Mouse (Mus musculus) neural tube, embryonic 11.5 days (tissue): Measurements from ENCODE around the gene Sp110. TPM values are rescaled to one million over a fixed set of nuclear protein-coding genes. Genes with fewer than 3 reads are reported as not detected.
"Not testable (repeated sequence)": the region's sequence is repeated elsewhere in the genome, so short reads cannot be mapped to it uniquely, and the experiment has no call there.

ENCODE experiments used
- ATAC-seq: fragments of 200-750 bp; cut with Nextera tagmentation; 2 replicates; pipeline ENCODE4 v1.8.0; 2017; ENCODE audit warnings: moderate number of reproducible peaks, mild to moderate bottlenecking, moderate TSS enrichment, moderate library complexity; ENCODE audit not compliant: insufficient read depth, low FRiP score, low TSS enrichment
- DNase-seq: peaks from one replicate; pipeline ENCODE4 v3.0.0-alpha.2; 2015; ENCODE audit warnings: low spot score
- H3K27ac ChIP-seq: fragments of 300-500 bp; sonication (generic); 2 replicates; pipeline ENCODE4 v1.5.1; 2014; ENCODE audit warnings: low read depth, mild to moderate bottlenecking, low read length
- H3K27me3 ChIP-seq: fragments of 300-500 bp; sonication (generic); 2 replicates; pipeline ENCODE4 v1.6.1; 2014; ENCODE audit warnings: mild to moderate bottlenecking, low read length, mixed read lengths; ENCODE audit not compliant: control insufficient read depth, insufficient read depth
- H3K36me3 ChIP-seq: fragments of 300-500 bp; sonication (generic); 2 replicates; pipeline ENCODE4 v1.6.1; 2014; ENCODE audit warnings: mild to moderate bottlenecking, low read length, moderate library complexity, mixed read lengths; ENCODE audit not compliant: control insufficient read depth, insufficient read depth
- H3K4me1 ChIP-seq: fragments of 300-500 bp; sonication (generic); 2 replicates; pipeline ENCODE4 v1.6.1; 2014; ENCODE audit warnings: low read length, mixed read lengths; ENCODE audit not compliant: control insufficient read depth, insufficient read depth
- H3K4me2 ChIP-seq: fragments of 300-500 bp; sonication (generic); 2 replicates; pipeline ENCODE4 v1.6.1; 2014; ENCODE audit warnings: low read depth, mild to moderate bottlenecking, moderate library complexity
- H3K4me3 ChIP-seq: fragments of 300-500 bp; sonication (generic); 2 replicates; pipeline ENCODE4 v1.5.1; 2014; ENCODE audit warnings: low read depth, low read length
- H3K9ac ChIP-seq: fragments of 300-500 bp; sonication (generic); 2 replicates; pipeline ENCODE4 v1.6.1; 2014; ENCODE audit warnings: mild to moderate bottlenecking, low read length
- H3K9me3 ChIP-seq: fragments of 300-500 bp; sonication (generic); 2 replicates; pipeline ENCODE4 v1.6.1; 2016; ENCODE audit warnings: low read length; ENCODE audit not compliant: control insufficient read depth
- WGBS: fragments of 180-500 bp; shearing (Covaris S2); extraction: QIAGEN DNeasy Blood & Tissue Kit; methylation state at CpG from one replicate; pipeline ENCODE4 v1.1.7; 2014; 5-methylcytosine and 5-hydroxymethylcytosine counted together
- polyA plus RNA-seq: library from polyadenylated mRNA; unstranded; fragments of >200 nt; fragmentation: Nextera tagmentation; extraction: Ambion mirVana; gene quantifications from 2 replicates; pipeline ENCODE4 v1.2.1, GENCODE M21; 2014

Sp110 gene
- polyA plus RNA-seq, 1 experiment from 2014 or later, result 0.42 TPM

GRCm38 (mm10) chr1:85604341-85604740, 5.7 kb upstream of the Sp110 start:
- H3K4me3 ChIP-seq, H3K27ac ChIP-seq, H3K9me3 ChIP-seq, H3K36me3 ChIP-seq, H3K27me3 ChIP-seq, H3K9ac ChIP-seq, H3K4me1 ChIP-seq, ATAC-seq, DNase-seq, H3K4me2 ChIP-seq: not testable (repeated sequence)
- no CpG with 5 or more reads among the region's 1 CpGs for WGBS

DNA sequence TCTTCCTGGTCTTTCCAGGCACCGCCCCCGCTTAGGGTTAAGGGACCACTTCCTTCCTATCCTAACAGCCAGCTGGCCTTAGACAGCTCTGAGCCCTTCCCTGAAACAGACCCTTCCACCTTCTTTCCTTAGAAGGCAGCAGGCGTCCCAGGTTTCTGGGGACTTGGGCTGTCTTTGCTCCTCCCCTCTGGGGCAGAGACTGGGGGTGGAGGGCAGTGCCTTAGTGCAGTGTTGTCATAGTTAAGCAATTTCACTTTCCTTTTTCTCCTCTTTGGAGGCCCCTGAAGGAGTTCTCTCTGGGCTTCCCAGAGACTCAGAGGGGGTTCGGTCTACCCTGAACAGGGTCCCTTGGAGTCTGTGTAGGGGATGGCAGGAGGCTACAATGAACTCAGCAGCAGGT, 2.2 kb upstream of the Sp110 start:
- not testable (repeated sequence) for H3K27ac ChIP-seq, H3K4me2 ChIP-seq, H3K4me1 ChIP-seq, H3K36me3 ChIP-seq, DNase-seq, H3K9ac ChIP-seq, H3K9me3 ChIP-seq, ATAC-seq, H3K4me3 ChIP-seq, H3K27me3 ChIP-seq
- WGBS, result 67% methylated on average over 4 of the region's 4 CpGs

- not testable (repeated sequence) for ATAC-seq, H3K4me2 ChIP-seq, H3K4me1 ChIP-seq, H3K27me3 ChIP-seq, H3K36me3 ChIP-seq, H3K4me3 ChIP-seq, DNase-seq, H3K9me3 ChIP-seq, H3K9ac ChIP-seq, H3K27ac ChIP-seq
- WGBS, result no CpG with 5 or more reads among the region's 5 CpGs
These were observed 1.5 kb upstream of the Sp110 start, which contains the start of gene Sp140 for GRCm38 (mm10) chr1:85600078-85600477. Gene Sp140 (plus strand): TSS chr1:85600378.

DNA sequence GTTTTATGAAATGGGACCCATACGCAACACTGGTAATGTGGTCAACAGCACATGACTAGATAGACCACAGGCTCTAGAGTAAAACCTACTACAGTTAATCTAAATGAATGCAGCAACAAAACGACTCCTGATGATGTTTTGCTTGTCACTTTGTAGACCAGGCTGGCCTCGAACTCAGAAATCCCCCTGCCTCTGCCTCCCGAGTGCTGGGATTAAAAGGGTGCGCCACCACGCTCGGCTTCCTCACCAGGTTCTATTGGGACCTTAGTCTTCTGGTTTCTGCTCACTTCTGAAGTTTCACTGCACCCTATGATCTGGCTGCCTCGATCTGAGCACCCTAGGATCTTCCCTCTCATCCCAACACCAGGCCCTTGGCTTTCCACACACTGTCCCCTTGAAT, 6.1 kb downstream of the Sp110 start:
- not testable (repeated sequence) for H3K9me3 ChIP-seq, DNase-seq, H3K4me2 ChIP-seq, H3K4me3 ChIP-seq, ATAC-seq, H3K27ac ChIP-seq, H3K4me1 ChIP-seq, H3K27me3 ChIP-seq, H3K36me3 ChIP-seq, H3K9ac ChIP-seq
- WGBS, result 91% methylated on average over 8 of the region's 8 CpGs

- not testable (repeated sequence) for H3K9ac ChIP-seq, H3K4me2 ChIP-seq, DNase-seq, H3K36me3 ChIP-seq, H3K9me3 ChIP-seq, H3K27me3 ChIP-seq, ATAC-seq, H3K27ac ChIP-seq, H3K4me3 ChIP-seq, H3K4me1 ChIP-seq
- 80% methylated on average over 1 of the region's 2 CpGs for WGBS
These were observed 9.9 kb downstream of the Sp110 start for GRCm38 (mm10) chr1:85588697-85589096.

DNA sequence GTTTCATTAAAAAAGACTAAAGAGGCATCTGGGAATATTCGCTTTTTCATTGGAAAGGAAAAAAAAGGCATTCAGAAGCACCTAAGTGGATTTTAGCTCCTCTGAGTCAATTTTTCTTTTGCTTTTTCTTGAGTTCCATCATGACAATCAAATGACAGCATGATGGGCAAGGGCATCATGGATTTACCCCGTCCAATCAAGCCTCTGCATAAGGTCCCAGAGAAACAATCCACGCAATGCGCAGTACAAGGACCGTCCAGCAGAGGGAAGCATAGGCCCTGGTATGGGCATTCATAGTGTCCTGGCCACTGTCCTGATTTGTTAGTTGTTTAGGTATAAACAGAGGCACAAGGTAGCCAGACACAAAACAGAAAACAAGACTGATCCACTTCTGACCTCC, 17.1 kb downstream of the Sp110 start:
- not testable (repeated sequence) for H3K4me1 ChIP-seq, H3K9ac ChIP-seq, H3K4me2 ChIP-seq, H3K27ac ChIP-seq, H3K27me3 ChIP-seq, H3K4me3 ChIP-seq, ATAC-seq, H3K9me3 ChIP-seq, H3K36me3 ChIP-seq
- DNase-seq, result peak; percentile 7
- 29% methylated on average over 5 of the region's 5 CpGs for WGBS

GRCm38 (mm10) chr1:85580578-85580977, 18.0 kb downstream of the Sp110 start:
- WGBS, result 77% methylated on average over 3 of the region's 3 CpGs
- H3K27me3 ChIP-seq, ATAC-seq, H3K4me2 ChIP-seq, H3K4me3 ChIP-seq, H3K4me1 ChIP-seq, H3K9me3 ChIP-seq, H3K9ac ChIP-seq, H3K36me3 ChIP-seq, H3K27ac ChIP-seq, DNase-seq: not testable (repeated sequence)

DNA sequence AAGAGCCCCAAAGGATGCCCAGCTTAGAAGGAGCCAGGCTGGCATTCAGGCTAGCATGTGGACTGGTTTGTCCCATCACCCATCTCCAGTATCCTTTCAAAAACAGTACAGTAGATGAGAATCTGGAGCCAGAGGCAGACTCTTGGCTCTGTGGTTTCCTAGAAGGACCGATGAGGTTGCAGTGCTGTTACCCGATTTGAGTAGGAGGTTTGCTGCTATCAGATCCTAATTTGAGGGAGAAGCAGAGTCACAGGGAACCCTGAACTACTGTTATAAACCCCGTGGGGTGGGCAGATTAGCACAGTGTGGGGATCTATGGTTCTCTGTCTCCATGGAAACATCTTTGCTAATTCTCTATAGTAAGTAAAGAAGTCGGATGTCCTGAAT, 18.5 kb downstream of the Sp110 start:
- not testable (repeated sequence) for DNase-seq, H3K4me1 ChIP-seq, H3K9me3 ChIP-seq, H3K27ac ChIP-seq, H3K4me2 ChIP-seq, ATAC-seq, H3K36me3 ChIP-seq, H3K9ac ChIP-seq, H3K27me3 ChIP-seq, H3K4me3 ChIP-seq
- WGBS, result 89% methylated on average over 2 of the region's 4 CpGs

DNA sequence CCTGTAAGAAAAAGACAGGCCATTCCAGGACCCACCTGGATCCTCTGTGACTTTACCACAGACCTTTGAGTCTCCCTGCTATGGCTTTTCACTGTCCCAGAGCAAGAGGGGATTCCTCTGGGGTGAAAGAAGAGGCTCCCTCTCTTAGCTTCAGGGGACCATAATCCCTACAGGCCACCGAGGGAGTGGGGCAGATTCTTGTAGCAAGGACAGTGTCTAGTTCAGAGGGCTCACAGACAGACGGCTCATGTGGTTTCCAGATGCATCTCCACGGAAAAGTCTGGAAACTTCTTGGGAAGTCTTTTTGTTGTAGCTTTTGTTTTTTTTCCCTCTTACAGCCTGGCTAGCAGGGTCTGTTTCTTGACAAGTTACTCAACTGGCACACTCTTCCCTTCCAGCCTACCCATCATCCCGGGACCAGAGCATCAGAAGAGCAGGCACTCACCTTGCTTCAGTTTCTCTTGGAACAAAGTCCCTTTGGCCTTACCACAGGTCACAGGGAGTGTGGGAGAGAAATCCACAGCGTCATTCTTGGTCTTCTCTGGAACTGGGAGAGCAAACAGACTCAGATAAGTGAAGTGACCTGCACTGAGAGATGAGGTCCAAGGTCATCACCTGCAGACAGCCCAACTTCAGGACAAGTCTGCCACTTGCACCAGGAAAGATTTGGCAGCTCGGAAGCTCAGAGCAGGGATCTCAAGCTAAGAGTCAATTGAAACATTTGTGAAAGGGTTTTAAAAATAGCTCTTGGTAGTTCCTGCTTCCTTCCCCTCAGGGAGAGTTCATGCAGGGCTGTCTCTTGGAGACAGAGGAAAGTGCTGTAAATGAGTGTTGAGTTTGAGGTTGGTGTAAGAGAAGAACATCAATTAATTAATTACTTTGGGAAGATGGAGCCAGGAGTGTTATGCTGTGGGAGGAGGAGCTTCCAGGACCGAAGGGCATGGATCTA, 19.1 kb downstream of the Sp110 start:
- H3K27ac ChIP-seq, H3K4me1 ChIP-seq, H3K4me3 ChIP-seq, H3K4me2 ChIP-seq, H3K9me3 ChIP-seq, H3K36me3 ChIP-seq, H3K9ac ChIP-seq, ATAC-seq, DNase-seq, H3K27me3 ChIP-seq: not testable (repeated sequence)
- 81% methylated on average over 6 of the region's 7 CpGs for WGBS
